Mouse (Mus musculus) adrenal gland, postnatal 4 days (tissue): ENCODE measurements around the gene Ddx4. TPM values are rescaled to one million over a fixed set of nuclear protein-coding genes. Genes with fewer than 3 reads are reported as not detected.

Experiments used
- DNase-seq, 2 experiments: peaks; one replicate each; pipeline ENCODE4 v3.0.0; 2021 to 2022; ENCODE audit warnings: low spot score in 2 of 2, mixed read lengths in 2 of 2
- long read RNA-seq, 2 experiments: library from polyadenylated mRNA; stranded (forward); transcript quantifications; one replicate each; pipeline ENCODE4 v2.0.0; 2021
- total RNA-seq, 2 experiments: library from RNA; stranded (reverse); gene quantifications; 2 replicates each; pipeline ENCODE4 v1.2.3; 2021

The Ddx4 gene
- 1 to 10 TPM in 1 of 2 experiments, under 1 TPM in 1; 0.79 to 1.2 TPM for total RNA-seq
- long read RNA-seq, experiment 1 = 0 reads
- long read RNA-seq, experiment 2, partial matches to known transcripts = 1 of 2 reads
- long read RNA-seq, experiment 2, other reads (novel, unspliced or antisense) = 1 of 2 reads

GRCm38 (mm10) chr13:112652205-112652604, at the start of gene Ddx4:
Gene Ddx4, minus strand, starts transcription at chr13:112652475.
- no peak for DNase-seq

GRCm38 (mm10) chr13:112701256-112701655, 49.0 kb upstream of the Ddx4 start:
- no peak for DNase-seq

- DNase-seq = no peak
Observed at GRCm38 (mm10) chr13:112695526-112696240, 43.4 kb upstream of the Ddx4 start.

- DNase-seq = no peak
Observed at GRCm38 (mm10) chr13:112692870-112693553, 40.7 kb upstream of the Ddx4 start.

- DNase-seq = no peak
Observed at GRCm38 (mm10) chr13:112686155-112686554, 33.9 kb upstream of the Ddx4 start.

- no peak for DNase-seq
Observed at GRCm38 (mm10) chr13:112683970-112684369, 31.7 kb upstream of the Ddx4 start.

GRCm38 (mm10) chr13:112683312-112683711, 31.0 kb upstream of the Ddx4 start:
- no peak for DNase-seq

- no peak for DNase-seq
Observed at GRCm38 (mm10) chr13:112678154-112678553, 25.9 kb upstream of the Ddx4 start.

- peak in 1 of 2 experiments; percentile 31 for DNase-seq
Observed at GRCm38 (mm10) chr13:112673899-112674447, 21.7 kb upstream of the Ddx4 start.

- DNase-seq = no peak
Observed at GRCm38 (mm10) chr13:112672797-112673196, 20.5 kb upstream of the Ddx4 start.

GRCm38 (mm10) chr13:112671708-112672107, 19.4 kb upstream of the Ddx4 start:
- no peak for DNase-seq

- no peak for DNase-seq
Observed at GRCm38 (mm10) chr13:112667215-112667614, 14.9 kb upstream of the Ddx4 start.

- no peak for DNase-seq
Observed at GRCm38 (mm10) chr13:112666433-112667024, 14.3 kb upstream of the Ddx4 start.

GRCm38 (mm10) chr13:112661687-112662086, 9.4 kb upstream of the Ddx4 start:
- DNase-seq = no peak

- peak; percentile 67 to 77 for DNase-seq
Observed at GRCm38 (mm10) chr13:112660574-112661381, 8.5 kb upstream of the Ddx4 start, which contains the start of gene Slc38a9. Gene Slc38a9, plus strand, starts transcription at chr13:112660751.

GRCm38 (mm10) chr13:112659986-112660573, 7.8 kb upstream of the Ddx4 start:
- no peak for DNase-seq

- no peak for DNase-seq
Observed at GRCm38 (mm10) chr13:112651183-112651582, 1.1 kb downstream of the Ddx4 start.

- DNase-seq = no peak
Observed at GRCm38 (mm10) chr13:112645529-112646186, 6.6 kb downstream of the Ddx4 start.

GRCm38 (mm10) chr13:112644996-112645395, 7.3 kb downstream of the Ddx4 start:
- no peak for DNase-seq

- no peak for DNase-seq
Observed at GRCm38 (mm10) chr13:112642897-112643296, 9.4 kb downstream of the Ddx4 start.
